Mouse (Mus musculus) liver, postnatal 0 days (tissue): ENCODE results near the gene Clk2. TPM values are rescaled to one million over a fixed set of nuclear protein-coding genes. Genes with fewer than 3 reads are reported as not detected.

Experiments
- ATAC-seq: fragments of 200-750 bp; cut with Nextera tagmentation; 2 replicates; pipeline ENCODE4 v1.8.0; 2017; ENCODE audit warnings: mild to moderate bottlenecking, moderate library complexity
- DNase-seq: peaks from one replicate; pipeline ENCODE4 v3.0.0-alpha.2; 2016
- H3K27ac ChIP-seq: fragments of 300-500 bp; sonication (generic); 2 replicates; pipeline ENCODE4 v1.5.1; 2014; ENCODE audit warnings: antibody characterized with exemption, moderate library complexity, mild to moderate bottlenecking, low read depth
- H3K27me3 ChIP-seq: fragments of 300-500 bp; sonication (generic); 2 replicates; pipeline ENCODE4 v1.6.1; 2014; ENCODE audit warnings: low read length, control low read depth, mixed read lengths; ENCODE audit not compliant: insufficient read depth
- H3K36me3 ChIP-seq: fragments of 300-500 bp; sonication (generic); replicated peaks from 2 replicates; pipeline ENCODE4 v1.6.1; 2014; ENCODE audit warnings: mild to moderate bottlenecking, control low read depth, low read length, moderate library complexity, mixed read lengths; ENCODE audit not compliant: insufficient read depth
- H3K4me1 ChIP-seq: fragments of 300-500 bp; sonication (generic); 2 replicates; pipeline ENCODE4 v1.6.1; 2014; ENCODE audit warnings: antibody characterized with exemption, mild to moderate bottlenecking, control low read depth; ENCODE audit not compliant: insufficient read depth
- H3K4me2 ChIP-seq: fragments of 300-500 bp; sonication (generic); 2 replicates; pipeline ENCODE4 v1.6.1; 2014; ENCODE audit warnings: low read depth, mild to moderate bottlenecking, low read length, moderate library complexity, mixed read lengths
- H3K4me3 ChIP-seq: fragments of 300-500 bp; sonication (generic); 2 replicates; pipeline ENCODE4 v1.5.1; 2014; ENCODE audit warnings: low read depth, low read length
- H3K9ac ChIP-seq: fragments of 300-500 bp; sonication (generic); replicated peaks from 2 replicates; pipeline ENCODE4 v1.6.1; 2014; ENCODE audit warnings: mild to moderate bottlenecking, moderate library complexity
- H3K9me3 ChIP-seq: fragments of 300-500 bp; sonication (generic); 2 replicates; pipeline ENCODE4 v1.6.1; 2016; ENCODE audit warnings: mild to moderate bottlenecking, control low read depth, low read length, mixed read lengths
- CTCF ChIP-seq: sonication (generic); IDR thresholded peaks from 2 replicates; pipeline ENCODE4 v1.5.1; 2016; ENCODE audit warnings: antibody characterized with exemption, low read depth
- EP300 ChIP-seq: IDR thresholded peaks from 2 replicates; pipeline ENCODE4 v1.6.1; 2016; ENCODE audit warnings: antibody characterized with exemption, low read depth, mild to moderate bottlenecking
- WGBS: fragments of 180-500 bp; shearing (Covaris S2); extraction: QIAGEN DNeasy Blood & Tissue Kit; methylation state at CpG from one replicate; pipeline ENCODE4 v1.1.7; 2014; ENCODE audit not compliant: insufficient replicate concordance; 5-methylcytosine and 5-hydroxymethylcytosine counted together
- polyA plus RNA-seq: library from polyadenylated mRNA; unstranded; fragments of >200 nt; fragmentation: Nextera tagmentation; extraction: Ambion mirVana; gene quantifications from 2 replicates; pipeline ENCODE4 v1.2.1, GENCODE M21; 2015

Gene Clk2
- polyA plus RNA-seq, 1 experiment from 2014 or later: 5.0 TPM

DNA sequence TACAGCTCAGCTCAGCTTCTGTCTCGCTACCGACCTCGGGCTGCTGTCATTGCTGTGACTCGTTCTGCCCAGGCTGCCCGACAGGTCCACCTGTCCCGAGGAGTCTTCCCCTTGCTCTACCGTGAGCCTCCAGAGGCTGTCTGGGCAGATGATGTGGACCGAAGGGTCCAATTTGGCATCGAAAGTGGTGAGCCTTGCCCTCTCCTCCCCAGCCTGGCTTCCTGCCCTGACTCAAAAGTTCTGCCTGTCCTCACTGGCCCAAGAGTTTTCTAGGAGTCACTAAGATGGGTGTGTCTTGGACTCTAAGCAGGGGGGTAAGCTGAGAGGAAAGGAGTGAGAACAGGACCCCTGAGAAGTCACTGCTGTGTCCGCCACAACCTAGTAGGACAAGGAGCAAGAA, 19.8 kb upstream of the Clk2 start:
- Histone ChIP-seq H3K27me3 (peaks cover 5% of the 10 kb centered on the region; the same call in 1 of the 2 replicates), H3K27ac (no peak overlapping the region), H3K9me3 (no peaks in the 10 kb centered on the region), H3K9ac (no peak overlapping the region), H3K36me3 (peaks cover 41% of the 10 kb centered on the region), H3K4me3 (no peak overlapping the region), H3K4me2 (no peak overlapping the region), H3K4me1 (peaks cover 9% of the 10 kb centered on the region; the same call in 1 of the 2 replicates)
- DNase-seq (no peak), ATAC-seq (no peak)
- no peak for TF ChIP-seq EP300
- no peak for TF ChIP-seq CTCF
- 85% methylated on average over 10 of the region's 10 CpGs for WGBS

GRCm38 (mm10) chr3:89145566-89145965, 19.0 kb upstream of the Clk2 start:
- no peaks in the 10 kb centered on the region for H3K9me3 ChIP-seq
- peaks cover 9% of the 10 kb centered on the region; the same call in 1 of the 2 replicates for H3K4me1 ChIP-seq
- TF ChIP-seq EP300: no peak
- no peak for TF ChIP-seq CTCF
- no peak overlapping the region for H3K4me2 ChIP-seq
- ATAC-seq: no peak
- H3K36me3 ChIP-seq: peaks cover 41% of the 10 kb centered on the region
- no peak overlapping the region for H3K4me3 ChIP-seq
- DNase-seq: no peak
- WGBS: 75% methylated on average over 8 of the region's 8 CpGs
- H3K27ac ChIP-seq: no peak overlapping the region
- H3K27me3 ChIP-seq: peaks cover 8% of the 10 kb centered on the region; the same call in 1 of the 2 replicates
- H3K9ac ChIP-seq: no peak overlapping the region

- 22% methylated on average over 26 of the region's 26 CpGs for WGBS
- Histone ChIP-seq H3K27ac (no peak overlapping the region), H3K4me2 (peak overlapping the region; percentile 53), H3K36me3 (peaks cover 28% of the 10 kb centered on the region), H3K4me1 (peaks cover 9% of the 10 kb centered on the region; the same call in 1 of the 2 replicates), H3K4me3 (peak overlapping the region; percentile 0; the same call in 1 of the 2 replicates), H3K9me3 (no peaks in the 10 kb centered on the region), H3K27me3 (peaks cover 8% of the 10 kb centered on the region; the same call in 1 of the 2 replicates), H3K9ac (no peak overlapping the region)
- ATAC-seq (peak; percentile 81), DNase-seq (peak; percentile 69)
- TF ChIP-seq EP300: no peak
- TF ChIP-seq CTCF: no peak
Observed at GRCm38 (mm10) chr3:89147101-89147978, 17.3 kb upstream of the Clk2 start.

DNA sequence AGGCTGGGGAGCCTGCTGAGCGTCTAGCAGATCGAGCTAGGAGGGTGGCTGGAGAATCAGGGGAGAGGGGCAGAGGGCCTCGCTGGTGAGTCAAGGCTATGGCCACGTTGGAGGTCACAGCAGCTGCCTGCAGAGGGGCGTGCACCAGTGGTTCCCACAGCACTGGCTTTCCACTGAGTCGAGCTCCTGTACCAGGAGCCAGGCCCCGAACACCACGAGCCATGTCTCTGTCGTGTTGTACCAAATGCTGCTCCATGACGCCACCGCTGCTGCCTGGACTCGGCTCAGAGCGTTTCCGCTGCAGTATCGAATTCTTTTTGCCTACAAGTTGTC, 16.6 kb upstream of the Clk2 start:
- Histone ChIP-seq H3K4me1 (peaks cover 9% of the 10 kb centered on the region; the same call in 1 of the 2 replicates), H3K4me3 (peak overlapping the region; percentile 0; the same call in 1 of the 2 replicates), H3K36me3 (peaks cover 25% of the 10 kb centered on the region), H3K9me3 (no peaks in the 10 kb centered on the region), H3K9ac (no peak overlapping the region), H3K27me3 (peaks cover 8% of the 10 kb centered on the region; the same call in 1 of the 2 replicates), H3K4me2 (peak overlapping the region; percentile 53), H3K27ac (no peak overlapping the region)
- ATAC-seq (peak; percentile 41), DNase-seq (no peak)
- WGBS: 8% methylated on average over 14 of the region's 15 CpGs
- TF ChIP-seq CTCF (no peak), EP300 (no peak)

DNA sequence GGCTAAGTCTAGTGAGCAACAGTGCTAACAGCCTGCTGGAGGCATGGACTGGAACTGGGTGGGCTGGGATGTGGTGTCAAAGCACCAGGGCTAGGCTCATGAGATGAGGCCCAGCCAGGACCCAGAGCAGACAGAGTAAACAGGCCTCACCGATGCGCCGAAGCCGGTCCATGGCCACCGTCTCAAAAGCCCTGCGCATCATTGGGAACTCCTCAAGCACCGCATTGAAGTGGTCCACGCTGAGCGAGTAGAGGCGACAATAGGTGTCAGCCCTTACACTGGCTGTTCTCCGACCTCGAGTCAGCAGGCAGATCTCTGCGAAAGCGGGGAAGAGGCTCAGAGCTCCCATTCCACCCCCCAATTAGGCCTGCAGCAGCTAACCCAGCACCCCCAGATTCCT, 16.0 kb upstream of the Clk2 start:
- no peak overlapping the region for H3K4me3 ChIP-seq
- no peak for DNase-seq
- 73% methylated on average over 14 of the region's 14 CpGs for WGBS
- H3K4me2 ChIP-seq: no peak overlapping the region
- H3K9ac ChIP-seq: no peak overlapping the region
- ATAC-seq: no peak
- no peaks in the 10 kb centered on the region for H3K9me3 ChIP-seq
- H3K36me3 ChIP-seq: peaks cover 21% of the 10 kb centered on the region; the same call in 1 of the 2 replicates
- H3K27ac ChIP-seq: no peak overlapping the region
- H3K27me3 ChIP-seq: peaks cover 8% of the 10 kb centered on the region; the same call in 1 of the 2 replicates
- peaks cover 9% of the 10 kb centered on the region; the same call in 1 of the 2 replicates for H3K4me1 ChIP-seq
- TF ChIP-seq CTCF (no peak), EP300 (no peak)

GRCm38 (mm10) chr3:89152084-89152835, 12.3 kb upstream of the Clk2 start:
- no peak overlapping the region for H3K4me3 ChIP-seq
- TF ChIP-seq EP300 (no peak), CTCF (no peak)
- H3K27ac ChIP-seq: no peak overlapping the region
- WGBS: 54% methylated on average over 17 of the region's 17 CpGs
- no peaks in the 10 kb centered on the region for H3K36me3 ChIP-seq
- peaks cover 7% of the 10 kb centered on the region; the same call in 1 of the 2 replicates for H3K4me1 ChIP-seq
- H3K4me2 ChIP-seq: no peak overlapping the region
- no peaks in the 10 kb centered on the region for H3K9me3 ChIP-seq
- no peak overlapping the region for H3K9ac ChIP-seq
- DNase-seq (no peak), ATAC-seq (no peak)
- H3K27me3 ChIP-seq: peaks cover 8% of the 10 kb centered on the region; the same call in 1 of the 2 replicates
